Mouse (Mus musculus): ENCODE measurements around the gene Fam149b.

Fam149b gene

DNA sequence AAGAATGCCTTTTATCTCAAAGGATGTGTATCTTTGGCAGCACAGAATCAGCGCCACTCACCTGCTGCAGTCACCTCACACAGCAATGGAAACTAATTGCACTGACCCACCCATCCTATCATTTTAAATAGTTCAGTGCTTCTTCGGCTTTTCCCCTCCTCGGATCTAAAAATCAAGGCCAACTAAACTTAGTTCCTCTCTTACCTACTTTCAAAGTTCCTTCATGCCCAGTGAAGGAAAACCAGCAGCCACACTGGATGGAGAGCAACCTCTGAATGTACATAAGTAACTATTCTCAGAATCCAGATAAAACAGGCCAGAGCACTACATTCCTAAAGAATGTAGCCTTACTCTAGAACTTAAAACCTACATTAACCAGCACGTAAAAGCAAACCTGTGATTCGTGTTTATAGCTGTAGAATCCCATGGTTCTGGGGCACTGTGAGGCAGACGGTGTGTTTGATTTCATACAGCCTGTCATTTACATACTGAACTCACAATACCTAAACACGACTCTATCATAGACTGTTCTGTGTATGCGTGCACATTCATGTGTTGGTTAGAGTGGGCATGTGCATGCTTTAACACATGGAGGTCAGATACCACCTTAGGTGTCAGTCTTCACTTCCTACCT is 41.6 kb downstream of the Fam149b start:
- no peak for DNase-seq (ENCODE audit: low spot score in 2 of 2)

DNA sequence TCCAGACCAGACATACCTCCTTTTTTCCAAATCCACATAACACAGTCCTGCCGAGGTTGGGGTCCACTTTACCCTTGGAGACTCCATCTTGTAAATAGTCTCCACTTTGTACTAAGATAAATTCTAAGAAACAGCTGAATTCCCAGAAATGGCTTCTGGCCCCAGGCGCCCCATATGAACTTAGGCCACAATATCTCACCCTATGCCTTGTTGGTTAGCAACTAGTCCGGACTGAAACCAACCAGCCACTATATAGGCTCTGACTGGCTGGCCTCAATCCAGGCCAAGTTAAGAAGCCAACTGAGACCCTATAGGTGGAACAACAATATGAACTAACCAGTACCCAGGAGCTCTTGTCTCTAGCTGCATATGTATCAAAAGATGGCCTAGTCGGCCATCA is 44.4 kb downstream of the Fam149b start:
- no peak for DNase-seq (ENCODE audit: low spot score in 2 of 2)

DNA sequence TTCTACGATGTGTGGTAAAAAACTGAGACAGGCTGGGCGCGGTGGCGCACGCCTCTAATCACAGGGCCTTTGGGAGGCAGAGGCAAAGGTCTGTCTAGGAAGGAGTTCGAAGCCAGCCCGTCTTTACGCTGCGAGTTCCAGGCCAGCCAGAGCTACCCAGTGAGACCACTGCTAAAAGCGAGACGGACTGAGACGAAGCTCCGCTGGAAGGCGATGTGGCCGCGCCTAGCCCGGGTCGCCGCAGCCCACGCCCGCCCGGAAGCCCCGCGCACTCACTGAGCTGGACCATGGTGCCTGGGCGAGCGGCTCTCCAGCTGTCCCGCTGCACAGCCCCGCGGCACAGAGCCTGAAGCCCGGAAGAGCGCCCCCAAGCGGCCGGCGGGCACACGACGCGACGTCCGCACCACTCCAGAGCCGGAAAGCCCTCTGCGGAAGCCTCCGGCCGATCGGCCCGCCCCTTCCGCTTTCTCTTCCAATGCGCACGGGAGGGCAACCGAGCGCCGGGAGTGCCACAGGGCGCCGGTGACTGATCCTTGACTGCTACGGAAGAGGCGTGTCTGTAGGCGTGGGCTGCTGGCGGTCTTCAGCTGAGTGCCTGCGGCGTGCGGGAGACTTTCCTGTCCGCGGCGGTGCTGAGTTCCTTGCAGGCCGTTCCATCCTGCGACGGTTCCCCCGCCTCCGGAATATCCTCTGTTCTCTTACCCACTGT is 45.4 kb downstream of the Fam149b start, which contains the start of gene Mrps16:
Gene Mrps16 (minus strand): TSS at position 430 of the 709 bp plus-strand sequence.
- peak; percentile 92 for DNase-seq (ENCODE audit: low spot score in 2 of 2)

DNA sequence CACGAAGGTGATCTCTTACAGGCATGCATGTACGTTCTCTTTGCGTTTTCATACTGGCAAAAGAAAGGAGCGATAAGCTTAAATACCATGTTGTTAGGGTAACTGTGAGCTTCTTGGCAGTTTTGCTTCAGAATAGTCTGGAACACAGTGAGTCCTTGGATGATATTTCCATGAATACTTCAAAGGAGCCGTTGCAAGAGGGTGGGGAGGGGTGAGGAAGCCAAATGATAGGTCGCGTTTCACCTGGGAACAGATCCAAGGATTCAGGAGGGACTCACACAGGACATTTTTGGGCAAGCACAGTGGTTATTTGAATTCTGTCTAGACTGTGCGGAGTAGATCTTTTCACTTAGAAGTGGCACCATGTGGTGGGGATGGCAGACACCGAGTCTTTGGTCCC is 49.3 kb downstream of the Fam149b start:
- DNase-seq (ENCODE audit: low spot score in 2 of 2), result no peak

DNA sequence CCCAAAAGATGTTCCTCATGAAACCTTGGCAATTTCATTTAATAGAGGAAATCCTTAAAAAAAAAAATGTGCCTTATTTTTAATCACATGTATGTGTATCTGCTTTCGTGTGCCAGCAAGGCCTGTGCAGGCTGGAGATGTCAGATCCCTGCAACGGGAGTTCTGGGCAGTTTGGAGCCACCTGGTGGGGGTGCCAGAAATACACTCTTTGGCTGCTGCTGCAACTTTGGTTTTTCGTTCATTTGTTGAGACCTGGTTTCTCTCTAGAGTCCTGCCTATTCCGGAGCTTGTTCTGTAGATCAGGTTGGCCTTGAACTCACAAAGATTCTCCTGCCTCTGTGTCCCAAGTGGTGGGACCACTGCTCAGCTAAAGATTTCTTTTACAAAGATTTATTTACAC is 50.9 kb downstream of the Fam149b start:
- peak in 1 of 2 experiments; percentile 47 for DNase-seq (ENCODE audit: low spot score in 2 of 2)

DNA sequence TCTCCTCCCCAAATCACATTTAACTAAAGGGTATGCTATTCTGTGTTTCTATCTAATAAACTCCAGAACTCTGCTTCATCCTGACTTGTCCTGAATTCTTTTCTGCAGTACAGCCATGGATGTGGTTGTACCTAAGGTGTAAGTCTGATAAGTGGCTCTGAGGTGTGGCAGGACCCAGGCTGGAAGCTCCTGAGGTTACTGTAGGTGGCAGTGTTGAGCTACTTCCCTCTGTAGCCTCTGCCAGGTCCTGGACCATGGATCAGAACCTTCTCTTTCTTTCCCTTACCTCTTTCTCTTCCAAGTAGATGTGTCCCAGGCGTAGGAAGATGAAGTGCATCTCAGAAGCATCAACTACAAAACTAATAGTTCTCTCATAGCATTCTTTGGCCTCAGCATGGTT is 52.1 kb downstream of the Fam149b start:
- DNase-seq (ENCODE audit: low spot score in 2 of 2), result peak in 1 of 2 experiments; percentile 22

DNA sequence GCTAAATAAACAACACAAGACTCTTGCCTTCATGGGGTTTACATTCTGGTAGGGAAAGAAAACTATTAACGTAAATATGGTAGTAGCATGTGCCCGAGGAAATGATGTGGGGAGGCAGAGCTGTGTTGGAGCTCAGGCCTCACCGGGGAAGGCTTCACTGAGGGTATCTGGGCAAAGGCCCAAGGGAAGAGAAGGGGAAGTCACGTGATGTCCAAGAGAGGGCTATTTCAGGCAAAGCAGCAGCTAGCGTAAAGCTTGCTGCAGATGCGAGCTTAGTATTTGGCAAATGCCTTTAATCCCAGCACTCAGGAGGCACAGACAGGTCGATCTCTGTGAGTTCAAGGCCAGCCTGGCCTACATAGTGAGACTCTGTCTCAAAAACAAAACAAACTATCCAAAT is 74.3 kb downstream of the Fam149b start:
- no peak for DNase-seq (ENCODE audit: low spot score in 2 of 2)

DNA sequence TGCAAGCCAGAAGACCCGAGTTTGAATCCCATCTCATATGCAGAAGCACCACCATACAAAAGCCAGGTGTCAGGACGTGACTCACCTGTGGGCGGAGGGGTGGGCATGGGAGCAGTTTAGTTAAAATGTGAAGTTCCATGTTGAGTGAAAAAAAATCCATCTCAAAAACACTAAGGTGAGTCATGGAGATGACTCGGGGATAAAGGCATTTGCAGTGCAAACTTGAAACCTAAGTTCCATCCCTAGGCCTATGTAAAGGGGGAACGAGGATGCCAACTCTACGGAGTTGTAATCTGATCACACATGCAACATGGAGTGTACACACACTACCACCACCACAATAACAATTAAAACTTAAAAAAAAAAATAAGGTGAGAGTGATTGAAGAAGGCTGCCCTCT is 75.1 kb downstream of the Fam149b start:
- DNase-seq (ENCODE audit: low spot score in 2 of 2), result no peak

DNA sequence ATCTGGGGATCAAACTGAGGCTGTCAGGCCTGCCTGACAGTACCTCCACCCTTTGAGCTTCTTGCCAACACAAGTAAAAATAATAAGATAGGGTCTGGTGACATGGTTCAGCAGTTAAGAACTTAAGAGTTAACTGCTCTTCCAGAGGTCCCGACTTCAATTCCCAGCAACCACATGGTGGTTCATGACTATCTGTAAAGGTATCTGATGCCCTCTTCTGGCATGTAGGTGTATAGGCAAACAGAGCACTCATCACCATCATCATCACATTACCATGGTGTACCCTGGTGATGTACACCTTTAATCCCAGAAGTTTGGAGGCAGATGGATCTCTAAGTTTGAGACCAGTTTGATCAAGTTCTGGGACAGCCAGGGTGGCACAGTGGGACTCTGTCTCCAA is 80.6 kb downstream of the Fam149b start:
- DNase-seq (ENCODE audit: low spot score in 2 of 2), result no peak

DNA sequence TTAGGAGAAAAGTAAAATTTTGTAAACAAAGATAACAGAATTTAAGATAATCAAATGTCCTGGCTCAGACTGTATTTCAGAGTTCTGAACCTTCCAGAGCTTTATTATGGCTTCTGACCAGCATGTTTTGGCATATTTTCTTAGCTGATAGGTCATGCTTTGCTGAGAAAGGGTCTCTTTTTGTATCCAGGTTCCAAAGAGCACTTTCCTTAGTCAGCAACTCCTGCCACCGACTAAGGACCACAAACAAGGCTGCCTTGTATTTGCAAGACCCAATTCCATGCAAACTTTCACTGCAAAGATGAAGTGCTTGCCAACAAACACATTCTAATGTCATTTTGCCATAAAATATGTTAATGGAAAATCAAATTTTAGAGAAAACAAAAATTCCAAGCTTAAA is 81.9 kb downstream of the Fam149b start:
- DNase-seq (ENCODE audit: low spot score in 2 of 2), result no peak

DNA sequence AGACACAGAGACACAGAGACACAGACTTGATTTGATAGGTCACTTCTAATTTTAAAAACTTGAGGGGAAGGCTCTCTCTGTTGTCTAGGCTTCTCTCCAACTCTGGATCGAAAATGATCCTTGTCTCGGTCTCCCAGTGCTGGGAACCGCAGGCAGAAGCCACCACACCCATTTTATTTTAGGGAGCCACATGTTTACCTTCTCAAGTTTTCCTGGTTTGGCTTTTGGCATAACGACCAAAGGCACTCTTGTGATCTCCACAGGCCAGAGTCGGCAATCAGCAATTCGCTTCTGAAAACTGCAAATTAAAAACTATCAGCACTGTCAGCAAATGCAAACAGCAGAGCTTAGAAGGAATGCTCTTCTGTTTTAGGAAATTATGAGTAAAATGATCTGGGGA is 83.8 kb downstream of the Fam149b start:
- no peak for DNase-seq (ENCODE audit: low spot score in 2 of 2)

DNA sequence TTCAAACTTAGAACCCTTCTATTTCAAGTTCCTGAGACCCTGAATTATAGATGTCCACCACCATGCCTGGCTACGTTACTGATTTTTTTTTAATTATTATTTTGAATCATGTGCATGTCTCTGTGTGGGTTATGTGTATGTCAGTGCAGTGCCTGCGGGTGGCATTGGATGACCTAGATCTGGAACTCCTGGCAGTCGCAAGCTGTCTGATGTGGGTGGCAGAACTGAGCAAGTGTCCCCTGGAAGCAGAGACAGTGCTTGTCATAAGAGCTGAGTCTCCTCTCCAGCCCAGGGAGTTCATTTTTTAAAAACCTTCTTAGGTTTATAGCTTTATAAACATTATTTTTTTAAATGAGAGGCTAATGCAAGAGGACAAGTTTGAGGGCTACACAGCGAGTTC is 84.5 kb downstream of the Fam149b start:
- no peak for DNase-seq (ENCODE audit: low spot score in 2 of 2)
